Mouse (Mus musculus): ENCODE results near the gene Ikzf3.

The Ikzf3 gene

GRCm38 (mm10) chr11:98525140-98525539 lies 20.7 kb downstream of the Ikzf3 start:
- ATAC-seq (ENCODE audit: insufficient number of reproducible peaks, low FRiP score, low TSS enrichment): no peak

GRCm38 (mm10) chr11:98520468-98520867 lies 25.4 kb downstream of the Ikzf3 start:
- no peak for ATAC-seq (ENCODE audit: insufficient number of reproducible peaks, low FRiP score, low TSS enrichment)

GRCm38 (mm10) chr11:98513356-98513936 lies 32.4 kb downstream of the Ikzf3 start:
- ATAC-seq (ENCODE audit: insufficient number of reproducible peaks, low FRiP score, low TSS enrichment): no peak

- no peak for ATAC-seq (ENCODE audit: insufficient number of reproducible peaks, low FRiP score, low TSS enrichment)
Observed at GRCm38 (mm10) chr11:98512881-98513280, 33.0 kb downstream of the Ikzf3 start.

- ATAC-seq (ENCODE audit: insufficient number of reproducible peaks, low FRiP score, low TSS enrichment): no peak
Observed at GRCm38 (mm10) chr11:98510125-98510524, 35.7 kb downstream of the Ikzf3 start.

GRCm38 (mm10) chr11:98509434-98509833 lies 36.4 kb downstream of the Ikzf3 start:
- no peak for ATAC-seq (ENCODE audit: insufficient number of reproducible peaks, low FRiP score, low TSS enrichment)

- ATAC-seq (ENCODE audit: insufficient number of reproducible peaks, low FRiP score, low TSS enrichment): no peak
Observed at GRCm38 (mm10) chr11:98504926-98505325, 40.9 kb downstream of the Ikzf3 start.

- ATAC-seq (ENCODE audit: insufficient number of reproducible peaks, low FRiP score, low TSS enrichment): no peak
Observed at GRCm38 (mm10) chr11:98497388-98498288, 48.2 kb downstream of the Ikzf3 start.

- ATAC-seq (ENCODE audit: insufficient number of reproducible peaks, low FRiP score, low TSS enrichment): no peak
Observed at GRCm38 (mm10) chr11:98495176-98495719, 50.6 kb downstream of the Ikzf3 start.

GRCm38 (mm10) chr11:98493394-98493793 lies 52.4 kb downstream of the Ikzf3 start:
- ATAC-seq (ENCODE audit: insufficient number of reproducible peaks, low FRiP score, low TSS enrichment): no peak

GRCm38 (mm10) chr11:98492959-98493358 lies 52.9 kb downstream of the Ikzf3 start:
- no peak for ATAC-seq (ENCODE audit: insufficient number of reproducible peaks, low FRiP score, low TSS enrichment)

GRCm38 (mm10) chr11:98491571-98491970 lies 54.3 kb downstream of the Ikzf3 start:
- ATAC-seq (ENCODE audit: insufficient number of reproducible peaks, low FRiP score, low TSS enrichment): no peak

GRCm38 (mm10) chr11:98488540-98489234 lies 57.1 kb downstream of the Ikzf3 start:
- no peak for ATAC-seq (ENCODE audit: insufficient number of reproducible peaks, low FRiP score, low TSS enrichment)

- no peak for ATAC-seq (ENCODE audit: insufficient number of reproducible peaks, low FRiP score, low TSS enrichment)
Observed at GRCm38 (mm10) chr11:98487526-98488040, 58.2 kb downstream of the Ikzf3 start.

- no peak for ATAC-seq (ENCODE audit: insufficient number of reproducible peaks, low FRiP score, low TSS enrichment)
Observed at GRCm38 (mm10) chr11:98485749-98486148, 60.1 kb downstream of the Ikzf3 start.

GRCm38 (mm10) chr11:98482067-98482466 lies 63.8 kb downstream of the Ikzf3 start:
- ATAC-seq (ENCODE audit: insufficient number of reproducible peaks, low FRiP score, low TSS enrichment): no peak

- no peak for ATAC-seq (ENCODE audit: insufficient number of reproducible peaks, low FRiP score, low TSS enrichment)
Observed at GRCm38 (mm10) chr11:98481231-98481630, 64.6 kb downstream of the Ikzf3 start.

- ATAC-seq (ENCODE audit: insufficient number of reproducible peaks, low FRiP score, low TSS enrichment): no peak
Observed at GRCm38 (mm10) chr11:98479940-98480497, 65.8 kb downstream of the Ikzf3 start.

GRCm38 (mm10) chr11:98479026-98479939 lies 66.5 kb downstream of the Ikzf3 start:
- no peak for ATAC-seq (ENCODE audit: insufficient number of reproducible peaks, low FRiP score, low TSS enrichment)

Data from cerebellum, adult (tissue).